Mouse (Mus musculus): Measurements from ENCODE around the gene Asap3. TPM values are rescaled to one million over a fixed set of nuclear protein-coding genes. Genes with fewer than 3 reads are reported as not detected.

Asap3 gene
- polyA plus RNA-seq, 1 experiment: 3.8 TPM

GRCm38 (mm10) chr4:136174216-136175193, 31.7 kb upstream of the Asap3 start:
- no peaks in the 10 kb centered on the region for H3K27me3 ChIP-seq (ENCODE audit: control insufficient read depth, insufficient read depth, insufficient read length)
- H3K36me3 ChIP-seq (ENCODE audit: control insufficient read depth, insufficient read depth): peaks cover 17% of the 10 kb centered on the region
- no peak for TF ChIP-seq MYOG (IDR thresholded peaks at IDR 0.05; ENCODE audit: control insufficient read depth, extremely low read depth, insufficient read length)
- TF ChIP-seq USF1 (IDR thresholded peaks at IDR 0.05; ENCODE audit: low read depth): no peak
- peak; percentile 98 for TF ChIP-seq MYOD1 (IDR thresholded peaks at IDR 0.05; ENCODE audit: control insufficient read depth, insufficient read length, low read depth)
- TF ChIP-seq MAX (IDR thresholded peaks at IDR 0.05): peak; percentile 45
- H3ac ChIP-seq (ENCODE audit: control insufficient read depth, insufficient read length, low read depth): no peak overlapping the region
- H3K79me2 ChIP-seq (ENCODE audit: control insufficient read depth, insufficient read depth): peaks cover 56% of the 10 kb centered on the region
- H3K4me3 ChIP-seq (ENCODE audit: insufficient read depth, poor library complexity, severe bottlenecking): peak overlapping the region; percentile 8
- peaks cover 31% of the 10 kb centered on the region for H3K79me3 ChIP-seq (ENCODE audit: low read depth)

GRCm38 (mm10) chr4:136176022-136176552, 30.1 kb upstream of the Asap3 start:
- TF ChIP-seq MYOD1 (IDR thresholded peaks at IDR 0.05; ENCODE audit: control insufficient read depth, insufficient read length, low read depth) (no peak), CEBPB (IDR thresholded peaks at IDR 0.05; ENCODE audit: low read depth) (no peak), CTCF (IDR thresholded peaks at IDR 0.05; ENCODE audit: control insufficient read depth, insufficient read depth, insufficient read length) (no peak), MYOG (IDR thresholded peaks at IDR 0.05; ENCODE audit: control insufficient read depth, extremely low read depth, insufficient read length) (no peak), MAX (IDR thresholded peaks at IDR 0.05) (no peak), USF1 (IDR thresholded peaks at IDR 0.05; ENCODE audit: low read depth) (no peak), FOSL1 (IDR thresholded peaks at IDR 0.05; ENCODE audit: insufficient read depth, low read length, poor library complexity, severe bottlenecking) (no peak)
- Histone ChIP-seq H3K79me3 (ENCODE audit: low read depth) (peaks cover 40% of the 10 kb centered on the region), H3K36me3 (ENCODE audit: control insufficient read depth, insufficient read depth) (peaks cover 27% of the 10 kb centered on the region), H3K4me3 (ENCODE audit: insufficient read depth, poor library complexity, severe bottlenecking) (no peak overlapping the region), H3K27me3 (ENCODE audit: control insufficient read depth, insufficient read depth, insufficient read length) (no peaks in the 10 kb centered on the region), H3ac (ENCODE audit: control insufficient read depth, insufficient read length, low read depth) (peak overlapping the region; percentile 48), H3K79me2 (ENCODE audit: control insufficient read depth, insufficient read depth) (peaks cover 71% of the 10 kb centered on the region)

- H3K79me2 ChIP-seq (ENCODE audit: control insufficient read depth, insufficient read depth): peaks cover 72% of the 10 kb centered on the region
- peaks cover 28% of the 10 kb centered on the region for H3K36me3 ChIP-seq (ENCODE audit: control insufficient read depth, insufficient read depth)
- H3ac ChIP-seq (ENCODE audit: control insufficient read depth, insufficient read length, low read depth): peak overlapping the region; percentile 15
- TF ChIP-seq MYOD1 (IDR thresholded peaks at IDR 0.05; ENCODE audit: control insufficient read depth, insufficient read length, low read depth) (peak; percentile 98), FOSL1 (IDR thresholded peaks at IDR 0.05; ENCODE audit: insufficient read depth, low read length, poor library complexity, severe bottlenecking) (no peak)
- peaks cover 40% of the 10 kb centered on the region for H3K79me3 ChIP-seq (ENCODE audit: low read depth)
- no peak overlapping the region for H3K4me3 ChIP-seq (ENCODE audit: insufficient read depth, poor library complexity, severe bottlenecking)
- no peaks in the 10 kb centered on the region for H3K27me3 ChIP-seq (ENCODE audit: control insufficient read depth, insufficient read depth, insufficient read length)
These were observed 28.9 kb upstream of the Asap3 start for GRCm38 (mm10) chr4:136177244-136177611.

GRCm38 (mm10) chr4:136177612-136178474, 28.3 kb upstream of the Asap3 start:
- no peak for TF ChIP-seq MAX (IDR thresholded peaks at IDR 0.05)
- TF ChIP-seq MYOD1 (IDR thresholded peaks at IDR 0.05; ENCODE audit: control insufficient read depth, insufficient read length, low read depth): peak; percentile 80
- TF ChIP-seq CEBPB (IDR thresholded peaks at IDR 0.05; ENCODE audit: low read depth): peak; percentile 58
- H3K79me2 ChIP-seq (ENCODE audit: control insufficient read depth, insufficient read depth): peaks cover 69% of the 10 kb centered on the region
- H3ac ChIP-seq (ENCODE audit: control insufficient read depth, insufficient read length, low read depth): peak overlapping the region; percentile 15
- H3K4me3 ChIP-seq (ENCODE audit: insufficient read depth, poor library complexity, severe bottlenecking): no peak overlapping the region
- H3K27me3 ChIP-seq (ENCODE audit: control insufficient read depth, insufficient read depth, insufficient read length): no peaks in the 10 kb centered on the region
- H3K79me3 ChIP-seq (ENCODE audit: low read depth): peaks cover 40% of the 10 kb centered on the region
- H3K36me3 ChIP-seq (ENCODE audit: control insufficient read depth, insufficient read depth): peaks cover 35% of the 10 kb centered on the region

GRCm38 (mm10) chr4:136178475-136178921, 27.7 kb upstream of the Asap3 start:
- no peak for TF ChIP-seq MAX (IDR thresholded peaks at IDR 0.05)
- no peak for TF ChIP-seq FOSL1 (IDR thresholded peaks at IDR 0.05; ENCODE audit: insufficient read depth, low read length, poor library complexity, severe bottlenecking)
- peak; percentile 38 for TF ChIP-seq MYOD1 (IDR thresholded peaks at IDR 0.05; ENCODE audit: control insufficient read depth, insufficient read length, low read depth)
- TF ChIP-seq USF1 (IDR thresholded peaks at IDR 0.05; ENCODE audit: low read depth): no peak
- no peak for TF ChIP-seq CTCF (IDR thresholded peaks at IDR 0.05; ENCODE audit: control insufficient read depth, insufficient read depth, insufficient read length)
- H3K79me3 ChIP-seq (ENCODE audit: low read depth): peaks cover 35% of the 10 kb centered on the region
- no peak overlapping the region for H3ac ChIP-seq (ENCODE audit: control insufficient read depth, insufficient read length, low read depth)
- no peak overlapping the region for H3K4me3 ChIP-seq (ENCODE audit: insufficient read depth, poor library complexity, severe bottlenecking)
- peaks cover 39% of the 10 kb centered on the region for H3K36me3 ChIP-seq (ENCODE audit: control insufficient read depth, insufficient read depth)
- H3K27me3 ChIP-seq (ENCODE audit: control insufficient read depth, insufficient read depth, insufficient read length): no peaks in the 10 kb centered on the region
- H3K79me2 ChIP-seq (ENCODE audit: control insufficient read depth, insufficient read depth): peaks cover 63% of the 10 kb centered on the region

All from C2C12 (cell line).